Mouse (Mus musculus): ENCODE results near the gene Mcur1.

The Mcur1 gene

GRCm38 (mm10) chr13:43525363-43526134 lies 34.4 kb downstream of the Mcur1 start:
- peak; percentile 72 for ATAC-seq (ENCODE audit: low TSS enrichment)

DNA sequence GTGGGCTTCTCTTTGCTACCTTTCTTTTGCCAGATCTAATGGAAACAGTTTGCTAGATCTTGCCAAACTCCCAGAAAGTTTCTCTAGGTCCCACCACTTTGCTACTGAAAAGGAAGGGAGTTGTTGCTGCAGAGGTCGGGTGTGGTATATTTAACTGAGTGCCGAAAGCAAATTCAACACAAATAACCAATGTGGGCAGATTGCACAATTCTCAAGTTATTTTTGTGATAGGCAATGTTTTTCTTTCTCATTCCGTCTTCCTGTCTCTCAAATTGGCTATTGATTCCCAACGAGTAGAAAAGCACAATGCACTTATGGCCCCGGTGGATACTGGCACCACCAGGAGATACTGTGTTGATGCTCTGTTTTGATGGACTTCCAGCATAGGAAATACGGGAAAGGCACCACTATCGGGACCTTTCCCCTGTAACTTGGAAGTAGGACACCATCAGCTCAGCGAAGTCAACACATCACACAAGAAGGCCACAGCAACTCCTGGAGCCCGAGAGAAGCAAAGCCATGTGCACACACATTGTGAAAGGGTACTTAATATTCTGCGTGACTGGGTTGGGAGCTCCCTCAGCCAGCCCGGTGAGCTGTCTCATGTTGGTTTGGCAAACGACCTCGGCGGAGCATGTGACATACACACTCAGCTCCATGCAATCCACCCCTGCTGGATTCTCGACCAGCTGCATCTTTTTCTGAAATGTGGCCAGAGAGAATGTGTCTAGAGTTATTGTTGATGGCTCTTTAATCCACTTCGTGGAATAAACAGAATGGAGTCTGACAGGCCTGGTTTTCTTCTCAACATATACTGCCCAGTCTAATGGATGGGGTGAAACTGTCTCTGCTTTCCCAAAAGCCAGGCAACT lies 35.3 kb downstream of the Mcur1 start:
- peak; percentile 18; the same call in 1 of the 2 replicates for ATAC-seq (ENCODE audit: low TSS enrichment)

GRCm38 (mm10) chr13:43523906-43524480 lies 36.0 kb downstream of the Mcur1 start:
- no peak for ATAC-seq (ENCODE audit: low TSS enrichment)

GRCm38 (mm10) chr13:43521940-43522339 lies 38.1 kb downstream of the Mcur1 start:
- ATAC-seq (ENCODE audit: low TSS enrichment) = no peak

GRCm38 (mm10) chr13:43519251-43519650 lies 40.7 kb downstream of the Mcur1 start:
- ATAC-seq (ENCODE audit: low TSS enrichment) = no peak

DNA sequence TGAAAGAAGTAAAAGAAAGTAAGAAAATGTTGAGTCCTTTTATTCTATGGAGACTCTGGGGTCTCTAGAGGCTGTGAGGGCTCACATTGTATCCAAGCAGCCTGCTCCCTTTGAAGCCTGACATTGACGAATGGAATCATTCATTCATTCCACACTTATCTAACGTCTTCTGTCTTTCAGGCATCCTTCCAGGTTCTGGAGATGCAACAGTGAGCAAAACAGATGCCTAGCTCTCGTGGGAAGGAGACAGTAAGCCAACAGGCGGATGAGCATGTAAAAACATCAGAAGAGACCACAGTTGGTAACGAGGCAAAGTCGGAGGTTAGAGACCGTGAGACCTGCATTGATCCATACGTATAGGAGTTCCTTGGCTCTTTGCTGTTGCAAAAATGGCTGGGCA lies 42.6 kb downstream of the Mcur1 start:
- ATAC-seq (ENCODE audit: low TSS enrichment) = no peak

- ATAC-seq (ENCODE audit: low TSS enrichment) = no peak
Measured at GRCm38 (mm10) chr13:43516931-43517330, 43.1 kb downstream of the Mcur1 start.

GRCm38 (mm10) chr13:43516119-43516518 lies 43.9 kb downstream of the Mcur1 start:
- peak; percentile 68 for ATAC-seq (ENCODE audit: low TSS enrichment)

DNA sequence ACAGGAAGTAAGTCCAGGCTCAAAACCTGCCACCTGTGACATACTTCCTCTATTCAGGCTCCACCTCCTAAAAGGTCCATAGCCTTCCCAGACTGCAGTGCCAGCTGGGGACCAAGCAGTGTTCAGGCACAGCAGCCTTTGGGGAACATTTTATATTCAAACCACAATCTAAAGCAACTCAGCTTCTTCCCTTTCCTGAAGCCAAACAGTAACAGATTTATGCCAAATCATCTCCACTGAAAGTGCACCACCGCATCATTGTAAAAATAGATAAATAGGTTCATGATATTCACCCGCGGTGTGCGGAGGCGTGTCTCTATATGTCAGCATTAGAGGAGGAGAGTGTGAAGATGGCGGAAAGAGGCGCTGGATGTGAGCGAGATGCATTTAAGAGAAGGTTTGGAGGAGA lies 45.0 kb downstream of the Mcur1 start:
- ATAC-seq (ENCODE audit: low TSS enrichment) = peak; percentile 36

GRCm38 (mm10) chr13:43512736-43513135 lies 47.3 kb downstream of the Mcur1 start:
- ATAC-seq (ENCODE audit: low TSS enrichment) = no peak

GRCm38 (mm10) chr13:43505798-43506197 lies 54.2 kb downstream of the Mcur1 start:
- ATAC-seq (ENCODE audit: low TSS enrichment) = no peak

GRCm38 (mm10) chr13:43503395-43503850 lies 56.6 kb downstream of the Mcur1 start:
- ATAC-seq (ENCODE audit: low TSS enrichment) = no peak

- no peak for ATAC-seq (ENCODE audit: low TSS enrichment)
Measured at GRCm38 (mm10) chr13:43501601-43502000, 58.4 kb downstream of the Mcur1 start.

GRCm38 (mm10) chr13:43500483-43500850 lies 59.5 kb downstream of the Mcur1 start:
- no peak for ATAC-seq (ENCODE audit: low TSS enrichment)

- ATAC-seq (ENCODE audit: low TSS enrichment) = no peak
Measured at GRCm38 (mm10) chr13:43499731-43500482, 60.1 kb downstream of the Mcur1 start.

- ATAC-seq (ENCODE audit: low TSS enrichment) = peak; percentile 58
Measured at GRCm38 (mm10) chr13:43498849-43499248, 61.1 kb downstream of the Mcur1 start.

DNA sequence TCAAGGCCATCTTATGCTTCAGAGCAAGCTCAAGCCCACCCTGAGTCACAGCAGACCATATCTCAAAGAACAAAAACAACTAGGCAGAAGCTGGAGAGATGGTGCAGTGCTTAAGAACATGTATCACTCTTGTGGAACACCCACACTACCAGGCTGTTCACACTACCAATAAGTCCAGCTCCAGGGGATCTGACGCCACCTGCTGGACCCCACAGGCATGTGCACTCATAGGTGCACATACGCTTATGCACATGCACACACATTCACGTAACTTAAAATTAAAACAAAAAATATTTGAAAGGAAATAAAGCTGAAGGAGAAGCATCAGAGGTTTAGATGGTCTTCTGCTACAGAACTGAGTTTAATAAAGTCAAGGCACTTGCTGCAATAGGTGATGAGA lies 62.2 kb downstream of the Mcur1 start:
- ATAC-seq (ENCODE audit: low TSS enrichment) = no peak

- ATAC-seq (ENCODE audit: low TSS enrichment) = no peak
Measured at GRCm38 (mm10) chr13:43496660-43497059, 63.3 kb downstream of the Mcur1 start.

DNA sequence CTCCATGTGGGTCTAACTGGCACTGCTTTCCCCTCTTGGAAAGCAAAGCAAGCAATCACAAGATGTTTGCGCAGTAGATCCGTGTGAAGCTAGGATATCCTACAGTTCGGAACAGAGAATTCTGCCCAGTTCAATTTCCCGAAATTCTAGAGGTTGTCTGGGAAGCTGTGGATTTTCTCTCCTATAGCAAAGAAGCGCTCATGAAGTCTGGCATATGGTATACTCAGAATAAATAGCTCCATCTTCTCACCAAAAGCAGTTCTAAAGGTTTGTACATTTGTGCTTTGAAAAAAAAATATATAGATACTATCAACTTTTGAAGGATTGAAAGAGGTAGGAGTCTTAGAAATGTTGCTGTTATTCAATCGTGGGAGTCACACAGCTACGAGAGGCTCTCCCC lies 64.3 kb downstream of the Mcur1 start:
- peak; percentile 50 for ATAC-seq (ENCODE audit: low TSS enrichment)

- ATAC-seq (ENCODE audit: low TSS enrichment) = peak; percentile 58
Measured at GRCm38 (mm10) chr13:43493725-43494124, 66.3 kb downstream of the Mcur1 start.

- peak; percentile 63 for ATAC-seq (ENCODE audit: low TSS enrichment)
Measured at GRCm38 (mm10) chr13:43493058-43493481, 66.9 kb downstream of the Mcur1 start.
